Mouse (Mus musculus) liver, embryonic 14.5 days (tissue): ENCODE results near the gene Nccrp1.

ENCODE experiments used
- CTCF ChIP-seq: IDR thresholded peaks from 2 replicates; pipeline ENCODE4 v1.5.1; 2016; ENCODE audit warnings: antibody characterized with exemption, low read depth, control low read depth
- EP300 ChIP-seq: IDR thresholded peaks from 2 replicates; pipeline ENCODE4 v1.6.1; 2016; ENCODE audit warnings: antibody characterized with exemption, low read depth

- TF ChIP-seq CTCF (no peak), EP300 (no peak)
These were observed 46.4 kb upstream of the Nccrp1 start for GRCm38 (mm10) chr7:28593206-28594111.
